Mouse (Mus musculus) hindbrain, embryonic 15.5 days (tissue): ENCODE results near the gene Gdi2. TPM values are rescaled to one million over a fixed set of nuclear protein-coding genes. Genes with fewer than 3 reads are reported as not detected.
"Not testable (repeated sequence)": the region's sequence is repeated elsewhere in the genome, so short reads cannot be mapped to it uniquely, and the experiment has no call there.

ENCODE experiments used
- ATAC-seq: fragments of 200-750 bp; cut with Nextera tagmentation; 2 replicates; pipeline ENCODE4 v1.8.0; 2017; ENCODE audit warnings: low read depth, moderate number of reproducible peaks, moderate TSS enrichment; ENCODE audit not compliant: low FRiP score
- H3K27ac ChIP-seq: fragments of 300-500 bp; sonication (generic); replicated peaks from 2 replicates; pipeline ENCODE4 v1.5.1; 2015; ENCODE audit warnings: mild to moderate bottlenecking, inconsistent platforms
- H3K27me3 ChIP-seq: fragments of 300-500 bp; sonication (generic); 2 replicates; pipeline ENCODE4 v1.6.1; 2015; ENCODE audit warnings: control low read depth, inconsistent platforms
- H3K36me3 ChIP-seq: fragments of 300-500 bp; sonication (generic); 2 replicates; pipeline ENCODE4 v1.6.1; 2015; ENCODE audit warnings: control low read depth, inconsistent platforms
- H3K4me1 ChIP-seq: fragments of 300-500 bp; sonication (generic); replicated peaks from 2 replicates; pipeline ENCODE4 v1.6.1; 2015; ENCODE audit warnings: control low read depth, inconsistent platforms
- H3K4me2 ChIP-seq: fragments of 300-500 bp; sonication (generic); 2 replicates; pipeline ENCODE4 v1.6.1; 2015; ENCODE audit warnings: moderate library complexity, mild to moderate bottlenecking, inconsistent platforms
- H3K4me3 ChIP-seq: fragments of 300-500 bp; sonication (generic); 2 replicates; pipeline ENCODE4 v1.5.1; 2015; ENCODE audit warnings: mild to moderate bottlenecking, inconsistent platforms
- H3K9ac ChIP-seq: fragments of 300-500 bp; sonication (generic); 2 replicates; pipeline ENCODE4 v1.6.1; 2015; ENCODE audit warnings: inconsistent platforms
- H3K9me3 ChIP-seq: fragments of 300-500 bp; sonication (generic); 2 replicates; pipeline ENCODE4 v1.6.1; 2016; ENCODE audit warnings: control low read depth, inconsistent platforms
- WGBS: fragments of 180-500 bp; shearing (Covaris S2); methylation state at CpG from one replicate; pipeline ENCODE4 v1.1.7; 2015; 5-methylcytosine and 5-hydroxymethylcytosine counted together
- polyA plus RNA-seq: library from polyadenylated mRNA; unstranded; fragments of >200 nt; fragmentation: Nextera tagmentation; extraction: Ambion mirVana; gene quantifications from 2 replicates; pipeline ENCODE4 v1.2.1, GENCODE M21; 2015

Gene Gdi2
- 398 and 401 TPM in 2 replicates for polyA plus RNA-seq

DNA sequence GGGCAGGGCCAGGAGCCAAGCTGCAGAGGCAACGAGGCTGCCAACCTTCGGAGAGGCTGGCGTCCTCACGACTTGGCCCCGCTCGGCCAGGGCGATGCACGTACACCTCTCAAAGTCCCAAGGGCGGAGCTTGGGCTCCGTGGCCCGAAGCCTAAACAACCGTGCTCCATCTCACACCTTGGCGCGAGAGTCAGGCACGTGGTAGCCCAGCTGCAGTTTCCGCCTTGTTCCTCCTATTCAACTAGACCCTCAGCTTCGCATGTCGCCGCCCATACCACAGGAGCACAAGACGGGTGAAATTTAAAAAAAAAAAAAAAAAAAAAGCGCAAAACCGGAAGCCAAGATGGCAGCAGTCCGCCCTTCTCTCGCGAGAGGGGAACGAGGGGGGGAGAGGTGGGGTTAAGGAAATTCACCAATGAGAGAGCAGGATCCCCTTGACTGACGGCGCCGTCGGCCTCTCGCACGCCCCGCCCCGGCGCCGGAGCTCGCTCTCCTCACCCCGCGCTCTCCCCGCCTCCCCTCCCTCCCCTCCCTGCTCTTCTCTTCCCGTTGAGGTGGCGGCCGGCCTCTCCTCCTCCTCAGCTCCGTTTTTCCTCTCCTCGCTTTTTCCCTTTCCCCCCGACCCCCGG, at the start of gene Gdi2:
Gdi2 (plus strand) TSS at position 470 of the 629 bp plus-strand sequence.
- WGBS = under 1% methylated on average over 41 of the region's 47 CpGs
- Histone ChIP-seq H3K27ac (peak within 1 kb of the TSS; percentile 98), H3K36me3 (no peaks in the 10 kb centered on the region), H3K4me1 (peaks cover 38% of the 10 kb centered on the region), H3K4me3 (peak within 1 kb of the TSS; percentile 75), H3K9me3 (no peaks in the 10 kb centered on the region), H3K27me3 (no peaks in the 10 kb centered on the region), H3K9ac (peak within 1 kb of the TSS; percentile 99), H3K4me2 (peak within 1 kb of the TSS; percentile 70)
- peak; percentile 98 for ATAC-seq

- Histone ChIP-seq H3K27ac (no peak overlapping the region), H3K4me1 (no peaks in the 10 kb centered on the region), H3K4me3 (no peak overlapping the region), H3K36me3 (0 out of 2 replicates have a peak, but pooled peaks cover 5% of the 10 kb centered on the region), H3K9me3 (no peaks in the 10 kb centered on the region), H3K27me3 (no peaks in the 10 kb centered on the region), H3K4me2 (no peak overlapping the region), H3K9ac (no peak overlapping the region)
- ATAC-seq = no peak
- WGBS = over 99% methylated on average over 4 of the region's 4 CpGs
Measured at GRCm38 (mm10) chr13:3495526-3495925, 42.3 kb upstream of the Gdi2 start.

- 91% methylated on average over 6 of the region's 6 CpGs for WGBS
Measured at GRCm38 (mm10) chr13:3501014-3501413, 36.8 kb upstream of the Gdi2 start.

DNA sequence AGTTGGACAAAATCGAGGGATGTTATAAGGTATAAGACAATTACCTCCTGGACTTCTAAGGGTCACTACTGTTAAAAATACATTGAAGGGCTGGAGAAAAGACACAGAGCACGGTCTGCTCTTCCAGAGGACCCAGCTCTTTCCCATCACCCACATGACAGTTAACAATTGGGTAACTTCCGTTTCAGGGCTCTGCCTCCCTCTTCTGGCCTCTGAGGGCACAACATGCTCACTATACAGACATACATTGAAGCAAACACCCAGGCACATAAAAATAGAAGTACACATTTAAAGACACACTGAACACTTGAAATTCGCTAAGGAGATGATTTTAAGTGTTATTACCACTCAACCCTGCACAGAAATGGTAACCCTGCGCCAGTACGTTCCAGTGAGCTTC, 22.5 kb upstream of the Gdi2 start:
- H3K4me1 ChIP-seq, ATAC-seq, H3K9ac ChIP-seq, H3K27ac ChIP-seq, H3K4me2 ChIP-seq, H3K36me3 ChIP-seq, H3K27me3 ChIP-seq, H3K9me3 ChIP-seq, H3K4me3 ChIP-seq: not testable (repeated sequence)
- 78% methylated on average over 6 of the region's 6 CpGs for WGBS

More at GRCm38 (mm10) chr13:3501014-3501413, 36.8 kb upstream of the Gdi2 start:
- not testable (repeated sequence) for H3K4me2 ChIP-seq, H3K9ac ChIP-seq, H3K4me1 ChIP-seq, H3K27ac ChIP-seq, H3K4me3 ChIP-seq, H3K36me3 ChIP-seq, ATAC-seq, H3K9me3 ChIP-seq, H3K27me3 ChIP-seq

GRCm38 (mm10) chr13:3519357-3519756, 18.5 kb upstream of the Gdi2 start:
- not testable (repeated sequence) for H3K27me3 ChIP-seq, H3K36me3 ChIP-seq, H3K4me3 ChIP-seq, H3K27ac ChIP-seq, H3K4me1 ChIP-seq, H3K9ac ChIP-seq, H3K9me3 ChIP-seq, H3K4me2 ChIP-seq, ATAC-seq
- WGBS = 82% methylated on average over 3 of the region's 4 CpGs

- not testable (repeated sequence) for H3K36me3 ChIP-seq, H3K4me2 ChIP-seq, H3K4me3 ChIP-seq, H3K9ac ChIP-seq, ATAC-seq, H3K27ac ChIP-seq, H3K27me3 ChIP-seq, H3K4me1 ChIP-seq, H3K9me3 ChIP-seq
- 61% methylated on average over 1 of the region's 1 CpGs for WGBS
Measured at GRCm38 (mm10) chr13:3519994-3520393, 17.9 kb upstream of the Gdi2 start.

- peak; percentile 79; the same call in 1 of the 2 replicates for ATAC-seq
- no peaks in the 10 kb centered on the region for H3K36me3 ChIP-seq
- no peak overlapping the region for H3K27ac ChIP-seq
- H3K4me3 ChIP-seq = no peak overlapping the region
- 0 out of 2 replicates have a peak overlapping the region, but pooled peaks have one; percentile 4 for H3K4me2 ChIP-seq
- no peaks in the 10 kb centered on the region for H3K4me1 ChIP-seq
- H3K9me3 ChIP-seq = no peaks in the 10 kb centered on the region
- H3K27me3 ChIP-seq = no peaks in the 10 kb centered on the region
- 45% methylated on average over 6 of the region's 6 CpGs for WGBS
- H3K9ac ChIP-seq = no peak overlapping the region
Measured at GRCm38 (mm10) chr13:3523459-3523858, 14.4 kb upstream of the Gdi2 start.

- Histone ChIP-seq H3K4me1 (no peaks in the 10 kb centered on the region), H3K27ac (no peak overlapping the region), H3K9me3 (no peaks in the 10 kb centered on the region), H3K27me3 (no peaks in the 10 kb centered on the region), H3K4me2 (no peak overlapping the region), H3K4me3 (no peak overlapping the region), H3K36me3 (no peaks in the 10 kb centered on the region), H3K9ac (no peak overlapping the region)
- 74% methylated on average over 1 of the region's 1 CpGs for WGBS
- no peak for ATAC-seq
Measured at GRCm38 (mm10) chr13:3523946-3524345, 13.9 kb upstream of the Gdi2 start.

DNA sequence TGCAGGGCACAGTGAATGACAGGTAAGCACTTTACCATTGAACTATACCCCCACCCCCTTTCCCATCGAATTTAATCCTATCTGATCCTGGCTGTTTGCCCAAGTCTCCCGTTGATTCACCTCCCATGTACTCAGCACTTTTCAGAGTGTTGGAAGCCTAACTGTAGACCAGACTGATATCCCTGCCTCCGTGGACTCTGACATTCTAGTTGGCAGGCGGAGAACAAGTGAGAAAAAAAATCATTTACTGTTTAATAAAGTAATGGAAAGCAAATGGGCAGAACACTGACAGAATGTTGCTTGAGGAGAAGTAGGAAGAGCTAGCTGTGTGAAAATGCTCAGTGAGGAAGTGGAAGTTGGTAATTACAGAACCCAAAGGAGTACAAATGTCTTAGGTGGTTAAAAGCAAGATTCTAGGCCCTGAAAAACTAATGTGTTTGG, 12.2 kb upstream of the Gdi2 start:
- no peaks in the 10 kb centered on the region for H3K9me3 ChIP-seq
- H3K4me1 ChIP-seq = no peaks in the 10 kb centered on the region
- H3K27ac ChIP-seq = no peak overlapping the region
- no peak for ATAC-seq
- no peak overlapping the region for H3K9ac ChIP-seq
- no peak overlapping the region for H3K4me3 ChIP-seq
- 55% methylated on average over 4 of the region's 4 CpGs for WGBS
- no peak overlapping the region for H3K4me2 ChIP-seq
- H3K36me3 ChIP-seq = no peaks in the 10 kb centered on the region
- H3K27me3 ChIP-seq = no peaks in the 10 kb centered on the region

DNA sequence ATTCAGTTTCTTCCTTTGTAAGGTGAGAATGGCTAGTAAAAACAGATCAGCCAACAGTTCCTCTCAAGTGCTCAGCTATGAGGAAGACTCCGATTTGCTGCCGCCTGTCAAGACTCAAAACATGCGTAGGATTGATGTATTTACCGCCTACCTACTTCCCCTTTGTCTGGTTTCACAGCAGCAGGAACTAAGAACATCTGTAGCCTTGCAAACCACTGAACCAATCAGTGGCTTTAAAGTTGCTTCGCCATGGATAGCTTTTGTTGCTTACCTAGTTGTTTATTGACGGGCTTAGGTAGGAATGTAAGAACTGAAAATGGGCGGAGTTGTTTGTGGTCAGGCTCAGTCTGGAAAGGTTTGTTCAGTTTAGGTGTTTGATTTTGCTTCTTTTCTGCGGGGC, 11.5 kb upstream of the Gdi2 start:
- H3K4me2 ChIP-seq = no peak overlapping the region
- H3K27me3 ChIP-seq = no peaks in the 10 kb centered on the region
- no peaks in the 10 kb centered on the region for H3K9me3 ChIP-seq
- H3K9ac ChIP-seq = no peak overlapping the region
- no peaks in the 10 kb centered on the region for H3K4me1 ChIP-seq
- no peaks in the 10 kb centered on the region for H3K36me3 ChIP-seq
- no peak for ATAC-seq
- H3K27ac ChIP-seq = no peak overlapping the region
- no peak overlapping the region for H3K4me3 ChIP-seq
- 77% methylated on average over 8 of the region's 8 CpGs for WGBS

- no peak for ATAC-seq
- H3K9me3 ChIP-seq = no peaks in the 10 kb centered on the region
- no peaks in the 10 kb centered on the region for H3K36me3 ChIP-seq
- no peaks in the 10 kb centered on the region for H3K4me1 ChIP-seq
- 62% methylated on average over 3 of the region's 3 CpGs for WGBS
- no peak overlapping the region for H3K4me2 ChIP-seq
- H3K27ac ChIP-seq = no peak overlapping the region
- no peaks in the 10 kb centered on the region for H3K27me3 ChIP-seq
- H3K4me3 ChIP-seq = no peak overlapping the region
- H3K9ac ChIP-seq = no peak overlapping the region
Measured at GRCm38 (mm10) chr13:3530451-3530850, 7.4 kb upstream of the Gdi2 start.

- H3K4me2 ChIP-seq, H3K9ac ChIP-seq, H3K4me3 ChIP-seq, H3K9me3 ChIP-seq, H3K27me3 ChIP-seq, ATAC-seq, H3K36me3 ChIP-seq, H3K27ac ChIP-seq, H3K4me1 ChIP-seq: not testable (repeated sequence)
- 48% methylated on average over 2 of the region's 2 CpGs for WGBS
Measured at GRCm38 (mm10) chr13:3531176-3531575, 6.7 kb upstream of the Gdi2 start.
